Mouse (Mus musculus): ENCODE measurements at regions not wholly inside any gene's neighbourhood (a gene's known extent, or its start where the extent isn't known, plus 50 kb on each side); places are given as distances from the start of the nearest gene placed in this dataset.

DNA sequence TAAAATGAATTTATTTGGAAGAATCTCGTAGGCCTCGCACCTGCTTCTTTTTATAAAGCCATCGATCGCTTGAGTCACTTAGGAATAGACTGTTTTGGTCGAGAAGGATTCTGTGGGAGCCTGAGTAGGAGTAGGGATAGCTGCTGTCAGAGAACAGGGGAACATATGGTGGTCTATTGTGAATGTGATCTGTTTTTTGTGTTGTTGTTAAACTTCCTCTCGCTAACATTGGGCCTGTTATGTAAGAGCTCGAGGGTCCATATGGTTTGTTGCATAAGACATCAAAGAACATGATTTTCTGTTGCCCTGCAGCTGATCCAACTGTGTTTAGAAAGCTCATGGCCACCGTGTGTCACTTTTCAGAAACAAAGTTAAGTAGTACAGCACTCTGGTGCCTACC is 126.9 kb upstream of the Jun start:
- TF ChIP-seq CTCF (IDR thresholded peaks at IDR 0.05; ENCODE audit: low read depth) (no peak), EP300 (optimal IDR thresholded peaks at IDR 0.05) (no peak)
